11 mouse cellular contexts compared by ENCODE assay signal in genomic region chr10:13092996-13093395, GRCm38 (mm10). TPM values are rescaled to one million over a fixed set of nuclear protein-coding genes. Genes with fewer than 3 reads are reported as not detected.
DNase-seq lines count a peak whose midpoint lies in the region; ATAC-seq and TF ChIP-seq lines count a peak whose summit lies in the region.
"Had no signal": no experiment of that assay in that cellular context is flagged by ENCODE, and none has a peak within 500 bp of the region (broad histone marks: within the 10 kb centered on the region; RNA-seq: fewer than 3 reads in every experiment).

No protein-coding gene starts in this region.

- intact Hi-C loops in heart, postnatal 14 days (cut with DNase I) = no loop called here
- intact Hi-C loops in left cerebral cortex, adult 2 months (cut with DNase I) = loop anchor here (5.0 kb wide), 1 partner anchor 84 kb away; the partner anchor contains the start of gene Zc2hc1b

- H3K27ac ChIP-seq in heart, embryonic 13.5 days (replicated peaks) = 0 out of 2 replicates have a peak overlapping the region, but pooled peaks have one; percentile 15
- no peak overlapping the region for H3K27ac ChIP-seq in lung, embryonic 16.5 days (ENCODE audit: low read length)
- H3K27ac ChIP-seq in hindbrain, embryonic 14.5 days = no peak overlapping the region
- H3K27ac ChIP-seq in neural tube, embryonic 14.5 days (ENCODE audit: low read depth, low read length) = no peak overlapping the region
- H3K27ac ChIP-seq in left cerebral cortex, adult 2 months = no peak overlapping the region
- H3K27ac ChIP-seq: liver, embryonic 13.5 days had no signal

- no peak for DNase-seq in heart, postnatal 14 days
- DNase-seq in lung, postnatal 25 days (ENCODE audit: low spot score) = no peak
- no peak for DNase-seq in hindbrain, embryonic 14.5 days (ENCODE audit: low spot score)
- DNase-seq in left cerebral cortex, adult 2 months (ENCODE audit: extremely low spot score in 1 of 2, low spot score in 2 of 2) = no peak
- DNase-seq: cerebellum, adult 11-12 months; kidney, adult 2 months; liver, embryonic 13.5 days had no signal

- H3K9ac ChIP-seq in heart, embryonic 13.5 days = peak overlapping the region; percentile 73
- no peak overlapping the region for H3K9ac ChIP-seq in lung, embryonic 16.5 days (ENCODE audit: low read length)
- no peak overlapping the region for H3K9ac ChIP-seq in hindbrain, embryonic 14.5 days
- H3K9ac ChIP-seq in neural tube, embryonic 14.5 days (replicated peaks; ENCODE audit: low read depth, low read length) = no peak overlapping the region
- H3K9ac ChIP-seq: liver, embryonic 13.5 days had no signal

- ATAC-seq in heart, embryonic 13.5 days (ENCODE audit: extremely low read depth, insufficient number of reproducible peaks, low FRiP score, low TSS enrichment) = no peak
- no peak for ATAC-seq in lung, embryonic 16.5 days (ENCODE audit: low read depth)
- no peak for ATAC-seq in hindbrain, embryonic 14.5 days (ENCODE audit: low FRiP score)
- ATAC-seq in neural tube, embryonic 14.5 days (ENCODE audit: low read depth) = no peak
- no peak for ATAC-seq in cerebellum, adult (ENCODE audit: insufficient number of reproducible peaks, low FRiP score, low TSS enrichment)

- H3K27me3 ChIP-seq in heart, embryonic 13.5 days (replicated peaks) = no peaks in the 10 kb centered on the region
- no peaks in the 10 kb centered on the region for H3K27me3 ChIP-seq in lung, embryonic 16.5 days (ENCODE audit: control insufficient read depth, insufficient read depth, low read depth, low read length)
- no peaks in the 10 kb centered on the region for H3K27me3 ChIP-seq in hindbrain, embryonic 14.5 days (ENCODE audit: control insufficient read depth, insufficient read depth, low read length)
- H3K27me3 ChIP-seq in neural tube, embryonic 14.5 days (ENCODE audit: control insufficient read depth, insufficient read depth, low read length) = no peaks in the 10 kb centered on the region

- 56% methylated on average over 3 of the region's 3 CpGs for WGBS in heart, embryonic 13.5 days
- WGBS in lung, embryonic 16.5 days = 54% methylated on average over 3 of the region's 3 CpGs
- WGBS in hindbrain, embryonic 14.5 days = 60% methylated on average over 3 of the region's 3 CpGs
- WGBS in neural tube, embryonic 14.5 days = 57% methylated on average over 3 of the region's 3 CpGs

- H3K4me1 ChIP-seq in heart, embryonic 13.5 days = peaks cover 8% of the 10 kb centered on the region
- no peaks in the 10 kb centered on the region; the same call in 1 of the 2 replicates for H3K4me1 ChIP-seq in lung, embryonic 16.5 days (replicated peaks; ENCODE audit: control insufficient read depth, insufficient read depth, low read length)
- no peaks in the 10 kb centered on the region for H3K4me1 ChIP-seq in hindbrain, embryonic 14.5 days (replicated peaks; ENCODE audit: control insufficient read depth, insufficient read depth, low read length)
- H3K4me1 ChIP-seq in neural tube, embryonic 14.5 days (ENCODE audit: control insufficient read depth, insufficient read depth, low read length) = no peaks in the 10 kb centered on the region

- H3K9me3 ChIP-seq in heart, embryonic 13.5 days = peaks cover 40% of the 10 kb centered on the region
- peaks cover 28% of the 10 kb centered on the region for H3K9me3 ChIP-seq in lung, embryonic 16.5 days (ENCODE audit: control insufficient read depth, low read length)
- peaks cover 30% of the 10 kb centered on the region for H3K9me3 ChIP-seq in hindbrain, embryonic 14.5 days (ENCODE audit: control insufficient read depth, low read length)
- no peaks in the 10 kb centered on the region for H3K9me3 ChIP-seq in neural tube, embryonic 14.5 days (ENCODE audit: control insufficient read depth, low read length)

- peak overlapping the region; percentile 75 for H3K4me3 ChIP-seq in heart, embryonic 13.5 days
- H3K4me3 ChIP-seq in lung, embryonic 16.5 days (ENCODE audit: low read length) = peak overlapping the region; percentile 21
- no peak overlapping the region; the same call in 1 of the 2 replicates for H3K4me3 ChIP-seq in hindbrain, embryonic 14.5 days (replicated peaks; ENCODE audit: low read length)
- H3K4me3 ChIP-seq in neural tube, embryonic 14.5 days (ENCODE audit: low read depth, low read length) = no peak overlapping the region
- H3K4me3 ChIP-seq in left cerebral cortex, adult 2 months = no peak overlapping the region
- H3K4me3 ChIP-seq: liver, embryonic 13.5 days had no signal

- peak overlapping the region; percentile 72 for H3K4me2 ChIP-seq in heart, embryonic 13.5 days
- peak overlapping the region; percentile 43 for H3K4me2 ChIP-seq in lung, embryonic 16.5 days (ENCODE audit: low read depth, low read length)
- peak overlapping the region; percentile 11; the same call in 1 of the 2 replicates for H3K4me2 ChIP-seq in hindbrain, embryonic 14.5 days (replicated peaks)
- peak overlapping the region; percentile 14; the same call in 1 of the 2 replicates for H3K4me2 ChIP-seq in neural tube, embryonic 14.5 days (ENCODE audit: low read depth, low read length)
- H3K4me2 ChIP-seq: liver, embryonic 13.5 days had no signal

- TF ChIP-seq CTCF in left cerebral cortex, adult 2 months (IDR thresholded peaks at IDR 0.05) = no peak

- peaks cover 14% of the 10 kb centered on the region for H3K36me3 ChIP-seq in heart, embryonic 13.5 days
- peaks cover 4% of the 10 kb centered on the region; the same call in 1 of the 2 replicates for H3K36me3 ChIP-seq in lung, embryonic 16.5 days (ENCODE audit: control insufficient read depth, insufficient read depth, low read length)
- no peaks in the 10 kb centered on the region for H3K36me3 ChIP-seq in hindbrain, embryonic 14.5 days (replicated peaks; ENCODE audit: control insufficient read depth, insufficient read depth)
- H3K36me3 ChIP-seq in neural tube, embryonic 14.5 days (ENCODE audit: control insufficient read depth, insufficient read depth, low read length) = no peaks in the 10 kb centered on the region
- H3K36me3 ChIP-seq: liver, embryonic 13.5 days had no signal

RNA-seq across cellular contexts. Expression of gene Plagl1, which starts 32.7 kb away (rescaled TPM):
- polyA plus RNA-seq in heart, embryonic 13.5 days (2015; fragmentation: Nextera tagmentation; extraction: Ambion mirVana) = 202 and 217 TPM in 2 replicates
- total RNA-seq in heart, postnatal 14 days (2021) = 10 to 100 TPM; 22.7 to 23.3 TPM
- 142 and 145 TPM in 2 replicates for polyA plus RNA-seq in lung, embryonic 16.5 days (2015; fragmentation: Nextera tagmentation; extraction: Ambion mirVana)
- 40.8 and 44.1 TPM in 2 replicates for polyA plus RNA-seq in hindbrain, embryonic 14.5 days (2014; fragmentation: Nextera tagmentation; extraction: Ambion mirVana)
- polyA plus RNA-seq in neural tube, embryonic 14.5 days (2014; fragmentation: Nextera tagmentation; extraction: Ambion mirVana) = 29.0 and 38.5 TPM in 2 replicates
- total RNA-seq in left cerebral cortex, adult 2 months (2021) = 10 to 100 TPM; 17.5 to 23.7 TPM

Comparison
In these comparisons a context has a peak if more than half of its experiments do, and no peak if none do; other contexts are left out.
1. H3K4me2 ChIP-seq: peak in every context shown above with its lines; median percentile 72 in heart, embryonic 13.5 days; 43 in lung, embryonic 16.5 days; 14 in neural tube, embryonic 14.5 days; 11 in hindbrain, embryonic 14.5 days.
2. H3K4me3 ChIP-seq: peak in heart, embryonic 13.5 days (single experiment) and lung, embryonic 16.5 days (single experiment); none in hindbrain, embryonic 14.5 days (single experiment), neural tube, embryonic 14.5 days (single experiment) and left cerebral cortex, adult 2 months (single experiment).